Mouse (Mus musculus) megakaryocyte-erythroid progenitor cell, adult 5-6 weeks (primary cell): ENCODE data around the gene Gramd1b. TPM values are rescaled to one million over a fixed set of nuclear protein-coding genes. Genes with fewer than 3 reads are reported as not detected.

Experiments
- ATAC-seq: replicated peaks from 2 replicates; pipeline ENCODE4 v1.8.0; 2016; ENCODE audit warnings: mild to moderate bottlenecking, inconsistent platforms; ENCODE audit not compliant: severe bottlenecking, poor library complexity, low FRiP score, low TSS enrichment
- total RNA-seq, 2 experiments: library from RNA; stranded (forward) in 1 of 2; stranded (reverse) in 1 of 2; fragments of 200-1000, 215-1000 nt in 1 of 2; fragments of >200 nt in 1 of 2; fragmentation: Nextera tagmentation in 1 of 2; gene quantifications; 2 replicates each; pipeline ENCODE4 v1.2.3; 2014 to 2017

Gramd1b gene
- total RNA-seq (2014; fragmentation: Nextera tagmentation): 19.2 and 21.5 TPM in 2 replicates
- total RNA-seq (2017): 5.3 and 13.5 TPM in 2 replicates

DNA sequence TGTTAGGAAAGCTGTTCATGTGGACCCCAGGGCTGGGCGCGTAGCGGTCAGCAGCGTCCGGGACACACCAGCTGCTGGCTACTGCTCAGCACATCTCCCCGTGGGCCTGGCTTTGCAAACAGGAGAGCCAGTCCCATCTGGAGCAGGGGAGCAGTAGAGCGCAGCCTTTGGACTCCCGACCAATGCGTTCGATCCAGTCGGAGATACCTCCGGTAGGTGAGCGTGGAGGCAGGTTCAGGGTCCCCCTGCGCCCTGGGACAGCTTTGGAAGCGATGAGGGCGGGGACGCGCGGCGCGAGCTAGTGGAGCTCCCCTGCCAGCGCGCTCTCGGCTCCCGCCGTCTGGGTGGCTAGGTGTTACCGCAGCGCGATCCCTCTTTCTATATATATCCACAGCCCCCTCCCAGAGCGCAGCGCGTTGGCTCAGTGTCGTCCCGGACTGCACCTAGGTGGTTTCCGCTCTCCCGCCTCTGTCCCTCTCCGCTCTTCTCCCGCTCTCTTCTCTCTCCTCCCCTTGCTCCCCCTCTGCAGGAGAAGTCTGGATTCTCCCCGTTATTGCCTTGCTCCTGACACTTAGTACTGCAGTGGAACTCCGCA, at the start of gene Gramd1b:
Gene Gramd1b (minus strand): TSS at position 357 of the 595 bp plus-strand sequence.
- no peak for ATAC-seq

- ATAC-seq: no peak
Observed at GRCm38 (mm10) chr9:40578726-40579625, 47.8 kb upstream of the Gramd1b start.

DNA sequence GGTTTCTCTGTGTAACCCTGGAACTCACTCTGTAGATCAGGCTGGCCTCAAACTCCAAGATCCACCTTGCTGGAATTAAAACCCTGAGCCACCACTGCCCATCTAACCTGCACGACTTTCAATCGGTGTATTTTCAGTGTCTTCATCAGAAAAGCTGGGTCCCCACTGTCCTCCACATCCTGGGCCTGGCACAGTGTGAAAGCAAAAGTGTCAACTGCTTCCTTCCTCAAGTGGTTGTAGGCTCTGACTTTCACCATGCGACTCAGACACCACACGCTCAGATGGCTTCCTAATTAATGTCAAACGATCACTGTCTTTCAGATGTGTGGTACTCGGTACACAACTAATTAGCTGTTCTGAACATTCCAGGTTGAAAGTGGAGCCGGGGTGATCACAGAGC, 45.9 kb upstream of the Gramd1b start:
- ATAC-seq: no peak

GRCm38 (mm10) chr9:40575053-40575985, 44.1 kb upstream of the Gramd1b start:
- no peak for ATAC-seq

DNA sequence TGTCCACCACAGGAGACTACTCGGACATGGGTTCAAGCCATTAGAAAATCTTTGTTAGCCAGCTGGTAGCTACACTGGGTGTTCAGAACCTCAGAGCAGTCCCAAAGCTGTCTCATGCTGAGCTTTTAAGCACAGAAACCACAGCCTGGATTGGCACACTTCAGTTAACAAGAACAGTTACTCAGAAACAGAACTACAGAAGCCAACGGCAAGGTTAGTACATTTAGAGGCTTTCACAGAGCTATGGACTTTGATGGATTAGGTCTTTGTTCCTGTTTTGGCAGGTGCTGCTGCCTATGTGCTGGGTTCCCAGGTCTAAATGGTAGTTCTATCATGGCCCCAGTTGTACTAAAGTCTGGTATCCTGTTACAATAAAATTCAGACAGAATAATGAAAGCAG, 40.1 kb upstream of the Gramd1b start:
- ATAC-seq: no peak

GRCm38 (mm10) chr9:40568070-40568469, 36.9 kb upstream of the Gramd1b start:
- ATAC-seq: no peak

- ATAC-seq: no peak
Observed at GRCm38 (mm10) chr9:40563750-40564149, 32.6 kb upstream of the Gramd1b start.

- ATAC-seq: no peak
Observed at GRCm38 (mm10) chr9:40559646-40560045, 28.5 kb upstream of the Gramd1b start.

- no peak for ATAC-seq
Observed at GRCm38 (mm10) chr9:40557796-40558195, 26.6 kb upstream of the Gramd1b start.

DNA sequence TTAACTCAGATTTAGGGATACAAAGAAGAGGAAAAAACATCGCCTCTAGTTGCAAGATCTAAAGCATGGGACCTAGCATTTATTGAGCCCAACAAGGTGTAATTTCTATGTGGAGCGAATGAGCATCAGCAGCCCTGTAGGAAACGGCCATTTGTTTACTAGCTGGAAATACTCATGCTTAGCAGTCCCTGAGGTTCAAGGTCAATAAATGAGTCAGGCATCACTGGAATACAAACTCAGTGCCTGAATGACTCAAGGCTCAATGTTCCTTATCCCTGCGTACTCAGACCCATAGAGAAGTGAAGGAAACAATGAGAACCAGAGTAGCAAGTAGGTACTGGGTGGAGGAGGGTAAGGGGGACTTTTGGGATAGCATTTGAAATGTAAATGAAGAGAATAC, 25.2 kb upstream of the Gramd1b start:
- ATAC-seq: no peak

- ATAC-seq: no peak
Observed at GRCm38 (mm10) chr9:40555243-40555642, 24.1 kb upstream of the Gramd1b start.

GRCm38 (mm10) chr9:40547876-40548275, 16.7 kb upstream of the Gramd1b start:
- no peak for ATAC-seq

DNA sequence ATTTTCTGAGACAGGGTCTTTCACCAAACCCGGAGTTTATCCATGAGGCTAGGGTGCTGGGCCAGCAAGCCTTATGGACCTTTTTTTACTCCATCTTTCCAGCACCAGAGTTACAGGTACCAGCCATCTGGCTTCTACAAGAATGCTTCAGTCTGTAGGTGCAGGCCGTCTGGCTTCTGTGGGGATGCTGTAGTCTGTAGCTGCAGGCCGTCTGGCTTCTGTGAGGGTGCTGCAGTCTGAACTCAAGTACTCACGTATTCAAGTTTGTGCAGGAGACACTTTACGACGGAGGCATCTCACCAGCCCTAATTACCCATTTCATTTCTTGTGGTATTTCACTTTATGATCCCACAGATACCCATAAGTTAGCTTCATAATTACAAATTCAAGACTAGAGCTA, 14.0 kb upstream of the Gramd1b start:
- ATAC-seq: no peak

DNA sequence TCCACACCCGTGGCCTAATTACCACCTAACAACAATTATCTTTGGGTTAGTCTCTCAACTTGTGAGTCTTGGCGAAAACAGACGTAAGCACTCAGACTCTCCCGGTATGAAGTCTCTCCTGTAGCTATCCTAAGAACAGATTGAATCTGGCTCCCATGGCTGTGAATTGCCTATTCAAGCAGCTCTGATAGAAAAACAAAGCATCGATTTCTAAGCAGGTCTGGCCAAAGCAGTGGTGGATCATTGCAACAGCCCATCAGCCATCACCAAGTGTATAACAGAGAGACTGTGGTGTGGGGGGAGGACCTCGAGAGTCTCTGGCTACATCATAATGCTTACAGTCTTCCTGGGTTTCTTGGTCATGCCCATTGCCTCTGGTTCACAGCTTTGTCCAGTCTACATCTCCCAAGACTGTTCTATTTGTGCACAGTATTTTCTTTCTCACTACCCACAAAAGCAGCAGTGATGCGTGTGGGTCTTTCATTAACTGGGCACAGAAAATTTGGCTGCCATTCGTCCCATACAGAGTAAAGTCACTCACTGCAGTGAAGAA, 8.5 kb upstream of the Gramd1b start:
- no peak for ATAC-seq

DNA sequence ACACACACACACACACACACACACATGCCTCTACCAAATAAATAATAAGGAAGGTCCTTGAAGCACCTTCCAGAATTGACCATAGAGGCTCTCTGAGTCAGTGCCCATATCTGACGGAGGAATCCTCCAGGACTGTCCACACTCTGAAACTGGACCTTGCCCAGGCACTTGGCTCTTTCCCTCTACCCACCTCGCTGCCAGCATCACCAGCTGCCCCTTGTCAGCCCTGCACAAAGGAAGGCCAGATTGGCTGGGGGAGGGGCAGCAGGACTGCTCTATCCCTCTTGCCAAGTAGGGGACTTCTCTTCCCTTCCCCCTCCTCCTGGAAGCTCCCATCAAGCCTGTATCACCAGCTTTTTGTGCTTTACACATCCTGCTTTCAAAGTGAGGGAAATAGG, 6.5 kb upstream of the Gramd1b start:
- ATAC-seq: no peak

- ATAC-seq: no peak
Observed at GRCm38 (mm10) chr9:40537044-40537707, 6.0 kb upstream of the Gramd1b start.

DNA sequence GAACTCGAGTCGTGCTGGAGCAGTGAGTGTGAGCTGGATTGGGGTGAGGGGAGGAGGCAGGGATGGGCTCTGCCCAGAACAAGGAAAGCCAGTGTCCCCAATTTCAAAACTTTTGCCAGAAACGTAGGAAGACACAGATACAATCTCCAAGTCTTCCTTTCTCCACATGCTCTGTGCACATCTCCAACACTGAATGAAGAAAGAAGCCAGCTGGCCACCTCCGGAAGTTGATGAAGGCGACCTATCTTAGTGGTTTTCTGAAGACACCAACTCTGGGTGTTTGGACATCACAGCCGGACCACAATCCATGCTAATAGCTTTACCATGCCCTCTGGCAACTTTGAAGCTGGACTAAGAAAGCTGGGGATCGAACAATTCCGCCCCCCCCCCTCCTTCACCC, 647 bp downstream of the Gramd1b start:
- no peak for ATAC-seq

DNA sequence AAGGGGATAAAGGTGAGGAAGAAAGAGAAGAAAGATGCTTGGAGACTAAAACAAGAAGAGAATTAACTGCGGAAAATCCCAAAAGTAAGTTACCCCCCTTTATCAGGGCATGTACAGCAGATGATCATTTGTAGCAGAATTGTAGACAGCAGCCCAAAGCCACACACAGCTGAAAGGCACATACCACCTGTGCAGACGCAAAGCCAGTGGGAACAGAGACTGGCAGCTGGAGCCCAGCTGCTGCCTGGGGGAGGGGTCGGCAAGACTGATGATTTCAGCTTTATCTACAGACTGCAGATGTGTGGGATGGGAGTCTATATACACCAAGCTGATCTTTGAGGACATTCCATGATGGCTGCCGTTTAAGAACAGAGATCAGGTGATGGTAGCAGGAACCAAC, 2.5 kb downstream of the Gramd1b start:
- ATAC-seq: no peak

- no peak for ATAC-seq
Observed at GRCm38 (mm10) chr9:40526928-40527327, 4.3 kb downstream of the Gramd1b start.
